Mouse (Mus musculus): Measurements from ENCODE around the gene Lrp5. TPM values are rescaled to one million over a fixed set of nuclear protein-coding genes. Genes with fewer than 3 reads are reported as not detected.
A peak's percentile ranks its signal among the peaks of the same experiment; 100 is the strongest.

The Lrp5 gene
- polyA plus RNA-seq, 1 experiment = 13.2 TPM

GRCm38 (mm10) chr19:3577911-3578290 is 108.5 kb downstream of the Lrp5 start:
- no peak overlapping the region for H3K4me3 ChIP-seq (ENCODE audit: insufficient read depth, low read depth, low read length)
- H3K27ac ChIP-seq (replicated peaks; ENCODE audit: low read depth, low read length) = no peak overlapping the region
- H3K4me1 ChIP-seq (ENCODE audit: control insufficient read depth, insufficient read depth, insufficient read length, low read length) = peaks cover 3% of the 10 kb centered on the region

- peaks cover 6% of the 10 kb centered on the region for H3K4me1 ChIP-seq (ENCODE audit: control insufficient read depth, insufficient read depth, insufficient read length, low read length)
- H3K27ac ChIP-seq (replicated peaks; ENCODE audit: low read depth, low read length) = no peak overlapping the region
Observed at GRCm38 (mm10) chr19:3577265-3577910, 109.0 kb downstream of the Lrp5 start.

GRCm38 (mm10) chr19:3576451-3577264 is 109.7 kb downstream of the Lrp5 start:
- no peak overlapping the region for H3K27ac ChIP-seq (replicated peaks; ENCODE audit: low read depth, low read length)
- H3K4me3 ChIP-seq (ENCODE audit: insufficient read depth, low read depth, low read length) = peak overlapping the region; percentile 6; the same call in 1 of the 2 replicates
- H3K4me1 ChIP-seq (ENCODE audit: control insufficient read depth, insufficient read depth, insufficient read length, low read length) = peaks cover 6% of the 10 kb centered on the region

More at GRCm38 (mm10) chr19:3577265-3577910, 109.0 kb downstream of the Lrp5 start:
- no peak overlapping the region for H3K4me3 ChIP-seq (ENCODE audit: insufficient read depth, low read depth, low read length)

GRCm38 (mm10) chr19:3575632-3576384 is 110.6 kb downstream of the Lrp5 start, which contains the start of gene Ppp6r3:
Gene Ppp6r3, minus strand, starts transcription at chr19:3575749.
- Histone ChIP-seq H3K27ac (replicated peaks; ENCODE audit: low read depth, low read length) (peak within 1 kb of the TSS; percentile 88), H3K4me3 (ENCODE audit: insufficient read depth, low read depth, low read length) (peak within 1 kb of the TSS; percentile 82), H3K4me1 (ENCODE audit: control insufficient read depth, insufficient read depth, insufficient read length, low read length) (peaks cover 8% of the 10 kb centered on the region)

GRCm38 (mm10) chr19:3575276-3575631 is 111.1 kb downstream of the Lrp5 start:
- peaks cover 10% of the 10 kb centered on the region for H3K4me1 ChIP-seq (ENCODE audit: control insufficient read depth, insufficient read depth, insufficient read length, low read length)
- H3K27ac ChIP-seq (replicated peaks; ENCODE audit: low read depth, low read length) = peak overlapping the region; percentile 88
- peak overlapping the region; percentile 82 for H3K4me3 ChIP-seq (ENCODE audit: insufficient read depth, low read depth, low read length)

GRCm38 (mm10) chr19:3574593-3575094 is 111.7 kb downstream of the Lrp5 start:
- Histone ChIP-seq H3K4me1 (ENCODE audit: control insufficient read depth, insufficient read depth, insufficient read length, low read length) (peaks cover 13% of the 10 kb centered on the region), H3K27ac (replicated peaks; ENCODE audit: low read depth, low read length) (peak overlapping the region; percentile 88)

GRCm38 (mm10) chr19:3564309-3564708 is 122.1 kb downstream of the Lrp5 start:
- Histone ChIP-seq H3K4me1 (ENCODE audit: control insufficient read depth, insufficient read depth, insufficient read length, low read length) (peaks cover 45% of the 10 kb centered on the region), H3K27ac (replicated peaks; ENCODE audit: low read depth, low read length) (peak overlapping the region; percentile 15), H3K4me3 (ENCODE audit: insufficient read depth, low read depth, low read length) (no peak overlapping the region)

More at GRCm38 (mm10) chr19:3574593-3575094, 111.7 kb downstream of the Lrp5 start:
- H3K4me3 ChIP-seq (ENCODE audit: insufficient read depth, low read depth, low read length) = peak overlapping the region; percentile 82

- Histone ChIP-seq H3K27ac (replicated peaks; ENCODE audit: low read depth, low read length) (peak overlapping the region; percentile 53), H3K4me3 (ENCODE audit: insufficient read depth, low read depth, low read length) (no peak overlapping the region), H3K4me1 (ENCODE audit: control insufficient read depth, insufficient read depth, insufficient read length, low read length) (peaks cover 39% of the 10 kb centered on the region)
Observed at GRCm38 (mm10) chr19:3562752-3563151, 123.6 kb downstream of the Lrp5 start.

GRCm38 (mm10) chr19:3562298-3562697 is 124.1 kb downstream of the Lrp5 start:
- H3K4me3 ChIP-seq (ENCODE audit: insufficient read depth, low read depth, low read length) = no peak overlapping the region
- peak overlapping the region; percentile 20; the same call in 1 of the 2 replicates for H3K27ac ChIP-seq (replicated peaks; ENCODE audit: low read depth, low read length)
- peaks cover 35% of the 10 kb centered on the region for H3K4me1 ChIP-seq (ENCODE audit: control insufficient read depth, insufficient read depth, insufficient read length, low read length)

GRCm38 (mm10) chr19:3556169-3556827 is 130.1 kb downstream of the Lrp5 start:
- Histone ChIP-seq H3K4me1 (ENCODE audit: control insufficient read depth, insufficient read depth, insufficient read length, low read length) (peaks cover 10% of the 10 kb centered on the region; the same call in 1 of the 2 replicates), H3K4me3 (ENCODE audit: insufficient read depth, low read depth, low read length) (no peak overlapping the region), H3K27ac (replicated peaks; ENCODE audit: low read depth, low read length) (no peak overlapping the region)

GRCm38 (mm10) chr19:3554785-3555184 is 131.6 kb downstream of the Lrp5 start:
- no peak overlapping the region for H3K27ac ChIP-seq (replicated peaks; ENCODE audit: low read depth, low read length)
- H3K4me3 ChIP-seq (ENCODE audit: insufficient read depth, low read depth, low read length) = no peak overlapping the region
- peaks cover 6% of the 10 kb centered on the region; the same call in 1 of the 2 replicates for H3K4me1 ChIP-seq (ENCODE audit: control insufficient read depth, insufficient read depth, insufficient read length, low read length)

GRCm38 (mm10) chr19:3551573-3552159 is 134.7 kb downstream of the Lrp5 start:
- H3K4me1 ChIP-seq (ENCODE audit: control insufficient read depth, insufficient read depth, insufficient read length, low read length) = peaks cover 10% of the 10 kb centered on the region; the same call in 1 of the 2 replicates
- no peak overlapping the region for H3K4me3 ChIP-seq (ENCODE audit: insufficient read depth, low read depth, low read length)
- no peak overlapping the region for H3K27ac ChIP-seq (replicated peaks; ENCODE audit: low read depth, low read length)

- H3K4me1 ChIP-seq (ENCODE audit: control insufficient read depth, insufficient read depth, insufficient read length, low read length) = peaks cover 15% of the 10 kb centered on the region; the same call in 1 of the 2 replicates
- no peak overlapping the region for H3K4me3 ChIP-seq (ENCODE audit: insufficient read depth, low read depth, low read length)
- no peak overlapping the region for H3K27ac ChIP-seq (replicated peaks; ENCODE audit: low read depth, low read length)
Observed at GRCm38 (mm10) chr19:3550101-3550500, 136.3 kb downstream of the Lrp5 start.

GRCm38 (mm10) chr19:3549263-3549662 is 137.1 kb downstream of the Lrp5 start:
- no peak overlapping the region for H3K27ac ChIP-seq (replicated peaks; ENCODE audit: low read depth, low read length)
- H3K4me1 ChIP-seq (ENCODE audit: control insufficient read depth, insufficient read depth, insufficient read length, low read length) = peaks cover 15% of the 10 kb centered on the region; the same call in 1 of the 2 replicates
- H3K4me3 ChIP-seq (ENCODE audit: insufficient read depth, low read depth, low read length) = no peak overlapping the region

Data from brown adipose tissue, adult 24 weeks (tissue).